Mouse (Mus musculus): ENCODE data around the gene Ccnt1. TPM values are rescaled to one million over a fixed set of nuclear protein-coding genes. Genes with fewer than 3 reads are reported as not detected.
"Not testable (repeated sequence)": the region's sequence is repeated elsewhere in the genome, so short reads cannot be mapped to it uniquely, and the experiment has no call there.

Gene Ccnt1
- total RNA-seq, 2 experiments from 2014 or later, result 32.8 to 42.6 TPM

DNA sequence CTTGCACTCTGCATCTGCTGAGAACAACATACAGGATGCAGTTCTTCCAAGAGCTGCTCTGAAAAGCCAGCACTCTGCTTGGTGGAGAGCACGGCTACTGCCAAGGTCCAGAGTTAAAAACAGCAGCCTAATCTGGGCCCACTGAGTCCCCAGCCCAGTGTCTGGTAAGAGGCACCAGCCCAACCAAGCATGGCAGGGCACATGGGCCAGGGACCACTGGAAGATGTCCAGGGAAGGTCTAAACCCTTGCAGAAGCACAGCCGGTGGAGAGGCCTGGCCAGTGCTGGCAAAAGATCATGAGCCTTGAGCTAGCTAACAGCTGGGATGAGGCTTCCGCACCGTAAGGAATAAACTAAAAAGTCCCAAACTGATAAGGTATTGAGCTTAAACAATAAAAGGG, 14.8 kb downstream of the Ccnt1 start:
- intact Hi-C loops (cut with DNase I), result no loop called here
- DNase-seq, result peak; percentile 33 to 42

GRCm38 (mm10) chr15:98552758-98553157, 18.0 kb downstream of the Ccnt1 start:
- DNase-seq, result no peak
- intact Hi-C loops (cut with DNase I), result no loop called here

DNA sequence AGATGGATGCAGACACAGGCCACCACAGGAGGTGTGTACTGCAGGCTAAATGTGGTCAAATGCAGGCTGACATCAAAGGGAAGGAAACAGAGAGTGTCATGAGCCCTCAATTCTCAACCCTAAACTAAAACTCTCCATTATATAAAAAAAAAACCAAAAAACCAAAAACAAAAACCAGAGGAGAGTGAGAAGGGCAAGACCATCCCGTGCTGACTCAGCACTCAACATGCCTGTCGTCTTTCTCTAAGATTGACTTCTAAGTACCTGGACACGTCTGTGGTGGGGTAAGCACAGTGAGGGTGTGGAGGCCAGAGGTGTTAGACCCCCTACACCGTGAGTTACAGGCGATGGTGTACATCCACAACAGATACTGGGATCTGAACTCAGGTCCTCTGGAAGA, 23.9 kb downstream of the Ccnt1 start:
- intact Hi-C loops (cut with DNase I), result no loop called here
- no peak for DNase-seq

- no peak for DNase-seq
- intact Hi-C loops (cut with DNase I), result no loop called here
Observed at GRCm38 (mm10) chr15:98545151-98545550, 25.6 kb downstream of the Ccnt1 start.

GRCm38 (mm10) chr15:98543341-98543740, 27.4 kb downstream of the Ccnt1 start:
- intact Hi-C loops (cut with DNase I), result no loop called here
- DNase-seq, result no peak

DNA sequence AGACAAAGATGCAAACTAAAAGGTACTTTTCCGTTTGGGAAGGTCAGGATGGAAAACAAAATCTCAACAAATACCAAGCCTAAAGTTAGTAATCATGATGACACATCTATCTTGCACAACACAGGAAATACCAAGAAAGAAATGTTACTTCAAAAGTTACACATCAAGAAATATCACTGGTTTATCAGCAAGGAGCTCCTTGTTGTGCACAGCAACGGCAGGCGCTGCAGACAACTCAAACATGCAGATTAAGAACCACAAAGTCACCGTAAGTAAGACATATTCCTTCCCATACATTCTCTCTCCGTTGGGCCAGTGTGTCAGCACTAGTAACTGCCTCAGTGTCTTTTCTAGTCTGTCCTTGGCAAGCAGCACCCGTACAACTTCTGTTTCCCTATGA, 29.7 kb downstream of the Ccnt1 start:
- no peak for DNase-seq
- intact Hi-C loops (cut with DNase I), result no loop called here

GRCm38 (mm10) chr15:98537923-98538322, 32.8 kb downstream of the Ccnt1 start:
- intact Hi-C loops (cut with DNase I), result no loop called here
- DNase-seq, result no peak

- DNase-seq, result no peak
- intact Hi-C loops (cut with DNase I), result no loop called here
Observed at GRCm38 (mm10) chr15:98536828-98537510, 33.8 kb downstream of the Ccnt1 start.

DNA sequence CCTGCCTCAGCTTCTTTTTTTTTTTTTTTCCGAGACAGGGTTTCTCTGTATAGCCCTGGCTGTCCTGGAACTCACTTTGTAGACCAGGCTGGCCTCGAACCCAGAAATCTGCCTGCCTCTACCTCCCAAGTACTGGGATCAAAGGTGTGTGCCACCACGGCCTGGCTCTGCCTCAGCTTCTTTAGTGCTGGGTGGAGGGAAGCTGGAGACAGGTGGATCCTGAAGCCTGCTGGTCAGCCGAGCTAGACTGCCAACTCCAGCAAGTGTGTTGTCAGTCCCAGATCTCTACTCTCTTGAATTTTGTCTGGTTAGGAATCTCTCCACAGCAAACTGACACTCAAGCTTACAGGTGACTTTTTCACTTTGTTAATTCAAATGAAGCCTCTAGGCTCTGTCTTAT, 34.8 kb downstream of the Ccnt1 start:
- DNase-seq, result no peak
- intact Hi-C loops (cut with DNase I), result no loop called here

DNA sequence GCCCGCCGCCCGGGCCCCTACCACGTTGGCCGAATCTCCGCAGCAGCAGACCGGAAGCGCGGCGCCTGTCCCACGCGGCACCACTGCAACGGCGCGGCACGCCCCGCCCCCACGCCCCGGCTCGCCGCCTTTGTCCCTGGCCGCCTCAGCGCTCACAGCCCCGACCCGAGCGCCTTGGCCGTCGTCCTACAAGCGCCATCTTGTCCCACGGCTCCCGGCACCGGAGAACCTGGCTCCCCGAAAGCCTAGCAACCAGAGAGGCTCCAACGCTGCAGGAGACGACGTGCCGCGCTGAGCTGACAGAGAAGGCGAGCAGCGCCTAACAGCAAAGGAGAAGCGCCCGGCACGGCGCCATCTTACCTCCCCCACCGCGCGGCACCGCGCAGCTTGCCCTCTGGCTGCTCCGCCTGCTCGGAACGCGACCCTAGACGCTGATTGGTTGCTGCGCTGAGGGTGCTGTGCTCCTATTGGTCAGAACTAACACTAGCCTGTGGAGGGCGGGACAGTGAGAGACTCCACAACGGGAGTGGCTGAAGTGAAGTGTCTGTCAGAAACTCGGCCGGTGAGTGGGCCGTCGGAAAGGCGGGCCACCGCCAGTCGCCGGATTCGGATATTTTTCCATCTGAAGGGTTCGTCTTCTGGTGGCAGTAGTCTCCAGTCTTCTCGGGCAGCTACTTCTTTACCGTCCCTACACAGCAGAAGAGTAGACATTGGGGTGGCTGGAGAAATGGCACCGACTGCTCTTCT, 36.7 kb downstream of the Ccnt1 start, which contains the start of gene Kansl2:
Gene Kansl2 (minus strand): TSS at position 384 of the 747 bp plus-strand sequence.
- DNase-seq, result peak; percentile 95 to 96
- intact Hi-C loops (cut with DNase I), result no loop called here

DNA sequence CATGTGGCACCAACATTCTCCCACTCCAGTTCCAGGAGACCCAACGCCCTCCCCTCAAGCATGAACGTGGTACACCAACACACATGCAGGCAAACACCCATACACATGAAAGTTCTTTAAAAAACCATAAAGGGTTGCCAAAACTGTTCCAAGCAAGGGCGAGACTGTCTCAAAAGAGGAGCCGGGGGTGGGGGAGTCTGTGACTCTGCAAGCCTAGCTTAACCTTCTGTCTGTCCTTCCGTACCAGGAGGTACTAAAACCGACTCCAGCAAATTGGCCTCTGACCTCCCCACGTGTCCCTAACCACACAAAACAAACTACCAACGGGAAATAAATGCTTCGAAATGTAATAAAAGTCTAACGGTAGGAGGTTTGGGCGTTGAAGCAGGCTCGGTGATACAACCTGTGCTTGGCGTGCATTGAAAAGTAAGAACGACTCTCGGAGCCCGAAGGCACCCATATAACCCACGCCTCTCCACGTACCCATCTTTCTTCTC, 37.6 kb downstream of the Ccnt1 start:
- no peak for DNase-seq
- intact Hi-C loops (cut with DNase I), result no loop called here

- DNase-seq, result no peak
- intact Hi-C loops (cut with DNase I), result no loop called here
Observed at GRCm38 (mm10) chr15:98532281-98532680, 38.4 kb downstream of the Ccnt1 start.

DNA sequence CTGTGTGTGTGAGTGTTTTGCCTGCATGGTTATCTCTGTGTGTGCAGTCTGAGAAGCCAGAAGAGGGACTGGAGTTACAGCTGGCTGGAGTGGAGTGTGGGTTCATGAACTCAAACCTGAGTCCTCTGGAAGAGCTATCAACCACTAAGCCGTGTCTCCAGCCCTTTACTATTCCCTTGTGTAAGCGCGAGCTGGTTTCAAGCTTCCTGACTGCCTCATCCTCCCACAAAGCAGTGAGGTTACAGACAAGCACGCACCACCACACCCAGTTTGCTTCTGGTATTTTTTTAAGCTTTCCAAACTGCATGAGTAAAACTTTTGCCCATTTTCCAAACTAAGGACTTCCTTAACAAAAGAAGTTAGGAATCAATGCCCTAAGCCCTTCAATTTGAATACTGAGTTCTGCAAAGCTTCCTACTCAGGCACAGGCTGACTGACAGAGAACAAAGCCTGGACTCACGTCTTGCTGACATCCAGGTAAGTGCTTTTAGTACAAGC, 42.6 kb downstream of the Ccnt1 start:
- DNase-seq, result no peak
- intact Hi-C loops (cut with DNase I), result no loop called here

DNA sequence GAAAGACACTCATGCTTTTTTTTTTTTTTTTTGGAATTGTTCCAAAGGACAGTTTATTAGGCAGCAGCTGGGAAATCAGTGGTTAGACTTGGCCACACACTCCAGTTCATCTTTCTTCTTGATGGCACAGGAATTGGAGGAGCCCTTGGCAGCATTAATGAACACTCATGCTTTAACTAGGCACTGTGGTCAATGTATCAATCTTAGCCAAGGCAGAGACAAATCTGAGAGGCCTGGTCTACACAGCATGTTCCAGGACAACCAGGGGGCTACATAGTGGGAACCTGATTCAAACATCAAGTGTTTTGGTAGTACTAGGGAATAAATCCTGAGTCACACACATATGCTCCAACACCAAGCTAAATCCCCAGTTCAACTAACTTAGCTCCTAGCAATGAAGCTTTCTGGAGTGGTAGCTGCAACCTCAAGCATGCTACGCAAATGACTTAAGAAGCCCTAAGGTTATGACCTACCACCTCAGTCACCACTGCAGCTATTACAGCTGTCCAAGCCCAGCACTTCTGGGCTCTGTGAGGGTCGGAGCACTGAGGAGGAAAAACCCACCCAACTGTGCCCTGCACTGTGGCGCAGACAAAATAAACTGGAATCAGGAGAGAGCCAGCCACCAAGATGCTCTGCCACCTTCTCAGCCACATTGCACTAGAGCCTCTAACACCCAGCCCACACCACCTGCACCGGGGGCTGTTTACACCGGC, 43.5 kb downstream of the Ccnt1 start:
- intact Hi-C loops (cut with DNase I), result no loop called here
- no peak for DNase-seq

- intact Hi-C loops (cut with DNase I), result no loop called here
- DNase-seq, result no peak
Observed at GRCm38 (mm10) chr15:98526057-98526456, 44.7 kb downstream of the Ccnt1 start.

- intact Hi-C loops (cut with DNase I), result no loop called here
- DNase-seq, result no peak
Observed at GRCm38 (mm10) chr15:98521245-98521644, 49.5 kb downstream of the Ccnt1 start.

DNA sequence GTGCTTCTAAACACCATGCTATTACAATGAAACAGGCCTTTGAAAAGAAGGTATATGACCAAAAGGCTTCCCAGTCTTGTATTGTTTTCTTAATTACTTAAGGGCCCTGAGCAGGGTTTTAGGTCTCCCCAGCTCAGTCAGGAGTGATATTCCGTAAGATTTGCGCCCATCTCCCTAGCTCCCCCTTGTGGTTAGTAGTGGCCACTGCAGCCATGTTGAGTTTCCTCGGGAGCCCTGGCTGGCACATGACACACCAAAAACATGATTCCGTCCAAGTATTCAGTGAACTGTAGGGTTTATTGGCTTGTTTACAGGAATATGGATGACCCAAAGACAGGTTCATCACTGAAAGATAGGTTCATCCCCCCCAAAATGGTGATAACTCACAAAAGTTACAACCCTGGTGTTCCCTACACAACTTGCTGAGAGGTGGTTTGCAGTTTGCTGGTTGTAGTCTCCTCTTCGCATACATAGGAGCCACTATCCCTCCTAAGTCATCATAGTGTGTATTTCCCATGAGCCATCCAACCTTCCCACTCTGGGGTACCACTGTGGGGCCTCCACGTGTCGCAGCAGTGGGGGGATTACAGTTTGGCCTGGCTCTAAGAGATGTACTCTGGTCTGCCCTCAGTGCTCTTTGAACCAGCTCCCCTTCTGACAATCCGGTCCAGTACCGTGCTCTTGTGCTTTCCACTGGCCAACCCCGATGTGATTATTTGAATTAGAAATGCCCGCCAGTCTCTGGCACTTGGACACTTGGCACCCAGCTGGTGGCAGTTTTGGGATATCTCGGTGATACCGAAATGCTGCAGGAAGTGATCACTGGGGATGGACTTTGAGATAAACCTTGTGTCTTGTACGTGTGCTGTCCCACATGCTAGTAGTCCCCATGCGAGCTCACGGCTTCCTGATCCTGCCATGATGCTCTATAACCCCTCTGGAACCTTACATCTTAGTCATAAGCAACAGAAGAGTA, 53.1 kb downstream of the Ccnt1 start:
- intact Hi-C loops (cut with DNase I), result loop anchor here (10.0 kb wide), 1 partner anchor 423 kb away; the partner anchor contains the start of genes Pfkm and Senp1
- peak; percentile 64 to 79 for DNase-seq

DNA sequence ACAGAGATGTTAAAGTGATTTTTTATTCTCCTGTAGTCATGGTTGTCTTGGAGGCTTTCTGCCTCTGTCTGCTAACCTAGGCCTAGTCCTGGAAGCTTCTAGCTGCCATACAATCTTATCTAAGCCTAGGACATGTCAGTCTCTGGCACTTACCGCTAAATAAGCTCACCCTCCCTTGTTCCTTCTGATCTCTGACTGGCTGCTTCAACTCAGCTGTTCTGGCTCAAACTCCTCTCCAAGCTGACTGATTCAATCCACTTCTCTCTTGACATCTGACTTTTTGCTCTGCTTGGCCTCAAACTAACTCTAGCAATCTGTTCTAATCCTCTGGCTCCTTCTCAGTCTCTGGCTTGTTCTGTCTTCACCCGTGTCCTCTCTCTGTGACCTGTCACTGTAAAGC, 55.9 kb downstream of the Ccnt1 start:
- not testable (repeated sequence) for DNase-seq
- intact Hi-C loops (cut with DNase I), result loop anchor here (5.0 to 10.0 kb wide), 3 partner anchors 102 to 1942 kb away; partner anchors contain the start of genes Pfkm and Senp1

DNA sequence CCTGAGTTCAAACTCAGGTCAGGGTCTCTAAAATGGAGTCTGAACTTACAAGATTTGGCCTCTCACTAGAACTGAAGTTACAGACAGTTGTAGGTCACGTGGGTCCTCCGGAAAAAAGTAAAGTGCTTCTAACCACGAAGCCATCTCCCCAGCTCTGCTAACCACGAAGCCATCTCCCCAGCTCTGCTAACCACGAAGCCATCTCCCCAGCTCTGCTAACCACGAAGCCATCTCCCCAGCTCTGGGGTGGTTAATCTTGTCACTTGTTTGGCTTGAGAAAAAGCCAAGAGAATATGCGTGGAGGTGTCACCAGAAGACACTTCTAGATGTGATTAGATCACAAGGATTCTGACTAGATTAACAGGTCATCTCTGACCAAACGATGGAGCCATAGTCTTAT, 56.6 kb downstream of the Ccnt1 start:
- intact Hi-C loops (cut with DNase I), result loop anchor here (5.0 to 10.0 kb wide), 3 partner anchors 103 to 1943 kb away; partner anchors contain the start of genes Pfkm and Senp1

More for the DNA sequence above, 56.6 kb downstream of the Ccnt1 start:
- DNase-seq, result no peak

All from heart, postnatal 14 days (tissue).